Mouse (Mus musculus) regulatory T cell (primary cell): Measurements from ENCODE around the gene Napepld.
"Not testable (repeated sequence)": the region's sequence is repeated elsewhere in the genome, so short reads cannot be mapped to it uniquely, and the experiment has no call there.

ENCODE experiments used
- in situ Hi-C: fragments of 300-600 bp; cut with MboI, MseI; formaldehyde crosslinking; loops from one replicate; pipeline ENCODE4 v1.15.1; 2025; ENCODE audit warnings: high pct_unique_total_duplicates

The Napepld gene

GRCm38 (mm10) chr5:21667191-21668137 is 33.7 kb downstream of the Napepld start:
- in situ Hi-C loops, result no loop called here

GRCm38 (mm10) chr5:21663081-21663480 is 38.1 kb downstream of the Napepld start:
- in situ Hi-C loops, result no loop called here

DNA sequence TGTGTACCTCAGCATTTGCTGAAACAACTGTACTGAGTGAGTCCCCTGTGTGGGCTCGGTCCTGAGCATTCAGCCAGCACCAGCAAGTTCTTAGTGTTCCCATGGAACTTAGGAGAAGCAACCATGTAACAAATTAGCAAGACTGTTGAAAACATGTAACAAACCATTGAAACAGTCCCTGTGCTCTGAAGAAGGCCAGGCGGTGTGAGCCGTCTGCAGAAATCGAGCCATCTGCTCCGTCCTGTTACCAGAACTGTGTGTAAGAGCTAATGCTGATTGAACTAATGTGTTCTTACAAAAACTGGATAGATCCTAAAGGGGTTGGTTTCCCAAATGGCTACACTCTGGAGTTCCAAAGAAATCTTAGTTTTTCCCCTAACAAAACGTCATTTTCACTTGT is 40.3 kb downstream of the Napepld start:
- in situ Hi-C loops, result no loop called here

- in situ Hi-C loops, result no loop called here
These were observed 42.4 kb downstream of the Napepld start for GRCm38 (mm10) chr5:21658623-21659395.

DNA sequence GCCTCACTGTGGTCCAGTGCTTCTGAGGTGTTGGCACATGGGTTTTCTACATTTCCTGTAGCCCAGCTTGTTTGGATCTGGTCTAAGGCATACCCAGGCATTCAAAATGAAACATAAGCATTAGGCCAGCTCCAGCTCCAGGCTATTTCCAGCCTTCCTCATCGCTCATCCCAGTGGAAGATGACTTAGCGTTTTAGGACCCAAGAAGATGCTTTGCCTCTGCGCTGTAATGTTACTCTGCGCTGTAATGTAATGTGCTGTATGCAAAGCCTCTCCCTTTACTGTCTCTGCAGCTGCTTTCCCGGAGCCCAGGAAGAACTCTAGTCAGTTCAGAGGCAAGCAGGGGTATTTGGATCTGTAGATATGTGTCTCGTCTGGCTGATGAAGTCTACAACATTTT is 43.2 kb downstream of the Napepld start:
- in situ Hi-C loops, result no loop called here

DNA sequence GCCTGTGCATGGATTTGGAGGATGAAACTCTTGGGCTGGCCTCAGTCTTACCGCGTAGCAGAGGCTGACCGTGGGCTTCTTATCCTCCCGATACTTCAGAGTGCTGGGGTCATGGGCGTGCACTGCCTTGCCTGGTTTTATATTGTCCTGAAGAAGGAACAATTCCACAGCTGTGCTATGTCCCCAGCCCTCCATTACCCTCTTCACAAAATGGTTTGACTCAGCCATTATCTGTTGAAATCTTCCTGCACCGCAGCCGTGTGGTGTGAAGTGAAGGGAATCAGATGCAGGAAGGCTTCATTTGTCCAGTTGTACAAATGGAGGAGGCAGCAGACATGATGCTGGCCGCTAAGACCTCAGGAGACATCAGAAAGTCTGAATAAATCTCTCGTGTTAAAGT is 44.3 kb downstream of the Napepld start:
- in situ Hi-C loops, result no loop called here

DNA sequence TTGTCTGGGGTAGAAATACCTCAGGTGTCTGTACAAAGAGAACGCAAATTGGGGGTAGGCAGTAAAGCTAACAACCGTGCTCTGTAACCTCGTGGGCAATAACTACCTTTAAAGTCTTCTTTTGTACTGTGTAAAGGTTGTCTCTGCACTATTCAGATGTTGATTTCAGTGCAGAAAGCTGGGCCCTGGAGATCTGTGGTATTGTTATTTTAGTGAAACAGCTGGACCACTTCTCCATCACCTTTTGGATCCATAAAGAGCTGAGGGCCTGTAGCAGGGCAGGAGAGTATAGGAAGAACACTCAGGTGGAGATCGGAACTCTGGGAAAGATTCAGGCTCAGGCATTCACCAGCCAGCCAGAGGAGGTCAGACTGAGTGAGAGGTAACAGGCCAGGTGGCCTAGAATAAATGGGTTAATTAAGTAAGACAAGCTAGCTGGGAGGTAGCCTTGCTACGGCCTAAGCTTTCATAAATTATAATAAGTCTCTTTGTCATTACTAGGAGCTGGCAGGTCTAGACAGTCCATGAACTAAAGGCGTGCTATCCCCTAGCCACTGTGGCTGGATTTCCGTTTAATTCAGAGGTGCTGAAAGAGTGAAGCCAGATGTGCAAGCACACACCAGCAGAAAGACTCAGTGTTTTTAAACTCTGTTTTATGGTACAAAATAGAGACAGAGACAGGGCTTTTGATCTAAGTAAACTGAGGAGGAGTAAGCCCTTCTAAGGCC is 49.1 kb downstream of the Napepld start:
- in situ Hi-C loops, result no loop called here

DNA sequence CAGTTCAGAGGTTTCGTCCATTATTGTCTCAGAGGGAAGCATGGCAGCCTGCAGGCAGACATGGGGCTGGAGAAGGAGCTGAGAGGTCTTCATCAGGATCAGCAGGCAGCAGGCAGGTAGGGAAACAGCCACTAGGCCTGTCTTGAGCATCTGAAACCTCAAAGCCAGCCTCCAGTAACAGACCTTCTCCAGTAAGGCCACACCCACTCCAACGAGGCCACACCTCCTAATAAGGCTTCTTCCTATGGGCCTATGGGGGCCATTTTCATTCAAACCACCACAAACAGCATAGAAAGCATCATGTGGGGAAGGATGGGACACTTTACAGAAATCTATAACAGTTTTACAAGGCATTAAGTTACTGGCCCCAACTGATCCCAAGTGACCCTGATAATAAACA is 50.5 kb downstream of the Napepld start:
- in situ Hi-C loops, result no loop called here

- in situ Hi-C loops, result no loop called here
These were observed 55.1 kb downstream of the Napepld start for GRCm38 (mm10) chr5:21646133-21646491.

GRCm38 (mm10) chr5:21645439-21646132 is 55.6 kb downstream of the Napepld start, which contains the start of the genes Fbxl13 and Armc10:
Gene Fbxl13 (minus strand): TSS chr5:21645634.
Gene Armc10 (plus strand): TSS chr5:21645813.
- in situ Hi-C loops, result no loop called here

DNA sequence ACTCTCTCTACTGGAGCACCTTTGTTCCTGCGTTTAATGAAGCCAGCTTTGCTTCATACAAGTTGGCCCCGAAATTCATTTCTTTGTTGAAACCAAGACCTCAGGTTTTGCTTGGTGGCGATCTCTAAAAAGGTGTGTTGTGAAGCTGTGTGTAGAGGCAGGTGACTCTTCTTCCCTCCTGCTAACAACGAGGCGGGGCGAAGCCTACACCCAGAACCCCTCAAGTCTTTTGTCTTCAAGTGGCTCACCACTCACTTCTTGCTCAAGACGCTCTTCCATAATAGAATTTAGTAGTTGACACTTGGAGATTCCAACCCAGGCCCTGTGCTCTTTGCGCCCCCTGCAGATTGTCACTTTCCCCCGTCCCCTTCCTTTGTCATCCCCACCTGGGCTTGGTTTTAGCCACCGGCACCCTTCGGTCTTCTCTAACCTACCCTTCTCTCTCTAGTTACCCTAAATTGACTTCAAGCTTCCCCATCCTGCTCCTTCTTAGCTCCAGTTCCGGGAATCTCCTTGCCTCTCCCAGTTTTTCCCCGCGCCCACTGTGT is 56.2 kb downstream of the Napepld start:
- in situ Hi-C loops, result loop anchor here (5.0 kb wide), 1 partner anchor 62 kb away; no protein-coding TSS in a partner anchor

- in situ Hi-C loops, result loop anchor here (5.0 kb wide), 1 partner anchor 64 kb away; no protein-coding TSS in a partner anchor
These were observed 57.6 kb downstream of the Napepld start for GRCm38 (mm10) chr5:21643606-21644005.

DNA sequence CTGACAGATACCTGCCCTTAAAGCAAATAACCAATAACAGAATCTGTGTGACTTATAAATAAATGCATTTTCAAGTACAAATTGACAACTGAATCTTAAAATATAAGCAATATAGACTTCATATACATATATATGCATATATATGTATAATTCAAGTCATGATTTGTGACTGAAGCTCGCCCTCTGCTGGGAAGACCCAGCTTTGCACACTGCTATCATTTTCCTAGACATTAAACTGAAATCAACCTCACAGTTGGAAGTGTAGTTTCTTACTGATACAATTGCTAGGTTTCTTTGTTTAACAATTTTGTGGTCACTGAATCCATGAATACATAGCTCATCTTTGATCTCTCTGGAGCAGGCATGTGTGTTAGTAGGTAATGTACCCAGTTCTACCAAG is 60.2 kb downstream of the Napepld start:
- in situ Hi-C loops, result loop anchor here (5.0 kb wide), 1 partner anchor 66 kb away; no protein-coding TSS in a partner anchor

GRCm38 (mm10) chr5:21625916-21626315 is 75.3 kb downstream of the Napepld start:
- in situ Hi-C loops, result no loop called here

DNA sequence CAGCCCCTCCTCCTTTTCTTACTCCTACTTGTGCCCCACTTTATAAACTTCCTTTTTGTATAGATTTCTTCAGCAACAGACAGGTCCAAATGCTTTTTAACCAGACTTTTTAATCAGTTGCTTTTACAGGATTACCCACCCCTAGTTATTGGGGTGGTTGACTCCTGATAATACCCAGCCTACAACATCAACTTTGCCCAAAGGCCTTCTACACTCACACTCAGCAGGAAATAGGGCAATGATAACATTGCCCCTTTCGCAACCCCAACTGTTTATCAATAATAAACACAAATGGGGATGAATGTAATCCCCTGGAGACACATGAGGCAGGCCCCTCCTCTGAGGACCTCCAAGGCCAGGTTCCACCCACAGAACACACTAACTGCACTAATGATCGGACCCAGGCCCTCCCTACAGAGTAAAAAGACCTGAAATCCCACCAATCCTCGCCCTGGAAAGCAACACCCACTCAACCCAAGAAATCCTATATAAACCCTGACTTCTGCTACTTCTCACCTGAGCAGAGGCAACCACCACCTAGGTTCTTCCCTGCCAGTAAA is 84.7 kb downstream of the Napepld start:
- in situ Hi-C loops, result no loop called here

GRCm38 (mm10) chr5:21614299-21614698 is 86.9 kb downstream of the Napepld start:
- in situ Hi-C loops, result not testable (repeated sequence)
